Mouse (Mus musculus) C2C12 (cell line): ENCODE results near the gene Adad2. TPM values are rescaled to one million over a fixed set of nuclear protein-coding genes. Genes with fewer than 3 reads are reported as not detected.
A peak's percentile ranks its signal among the peaks of the same experiment; 100 is the strongest.

ENCODE experiments used
- H3K27me3 ChIP-seq: one replicate; pipeline ENCODE4 v1.6.1; 2011; ENCODE audit not compliant: control insufficient read depth, insufficient read depth, insufficient read length
- H3K36me3 ChIP-seq: one replicate; pipeline ENCODE4 v1.6.1; 2011; ENCODE audit not compliant: control insufficient read depth, insufficient read depth
- H3K4me3 ChIP-seq: one replicate; pipeline ENCODE4 v1.5.1; 2011; ENCODE audit warnings: mild to moderate bottlenecking, control low read depth; ENCODE audit not compliant: poor library complexity, insufficient read depth, severe bottlenecking
- H3K79me2 ChIP-seq: one replicate; pipeline ENCODE4 v1.6.1; 2011; ENCODE audit not compliant: control insufficient read depth, insufficient read depth
- H3K79me3 ChIP-seq: one replicate; pipeline ENCODE4 v1.6.1; 2011; ENCODE audit warnings: low read depth, control low read depth
- H3ac ChIP-seq: one replicate; pipeline ENCODE3; 2011; ENCODE audit warnings: low read depth; ENCODE audit not compliant: control insufficient read depth, insufficient read length
- CEBPB ChIP-seq: IDR thresholded peaks from one replicate; pipeline ENCODE4 v1.6.1; 2011; ENCODE audit warnings: low read depth, mild to moderate bottlenecking, control low read depth, moderate library complexity
- CTCF ChIP-seq: IDR thresholded peaks from one replicate; pipeline ENCODE4 v1.5.1; 2011; ENCODE audit not compliant: control insufficient read depth, insufficient read depth, insufficient read length
- FOSL1 ChIP-seq: IDR thresholded peaks from one replicate; pipeline ENCODE4 v1.8.0; 2011; ENCODE audit warnings: mild to moderate bottlenecking, low read length; ENCODE audit not compliant: poor library complexity, insufficient read depth, severe bottlenecking
- MAX ChIP-seq: IDR thresholded peaks from one replicate; pipeline ENCODE4 v1.6.1; 2011; ENCODE audit warnings: mild to moderate bottlenecking, control low read depth
- MYOD1 ChIP-seq: IDR thresholded peaks from one replicate; pipeline ENCODE4 v1.6.1; 2011; ENCODE audit warnings: low read depth; ENCODE audit not compliant: control insufficient read depth, insufficient read length
- MYOG ChIP-seq: IDR thresholded peaks from one replicate; pipeline ENCODE4 v1.6.1; 2011; ENCODE audit not compliant: control insufficient read depth, insufficient read length; ENCODE audit errors: extremely low read depth
- USF1 ChIP-seq: IDR thresholded peaks from one replicate; pipeline ENCODE4 v1.6.1; 2011; ENCODE audit warnings: low read depth, mild to moderate bottlenecking, control low read depth, moderate library complexity
- polyA plus RNA-seq: library from polyadenylated mRNA; unstranded; fragments of >200 nt; fragmentation: generic; extraction: Trizol; gene quantifications from one replicate; pipeline ENCODE4 v1.2.1, GENCODE M21; 2012; ENCODE audit warnings: missing spikeins

Gene Adad2
- polyA plus RNA-seq, 1 experiment: not detected

DNA sequence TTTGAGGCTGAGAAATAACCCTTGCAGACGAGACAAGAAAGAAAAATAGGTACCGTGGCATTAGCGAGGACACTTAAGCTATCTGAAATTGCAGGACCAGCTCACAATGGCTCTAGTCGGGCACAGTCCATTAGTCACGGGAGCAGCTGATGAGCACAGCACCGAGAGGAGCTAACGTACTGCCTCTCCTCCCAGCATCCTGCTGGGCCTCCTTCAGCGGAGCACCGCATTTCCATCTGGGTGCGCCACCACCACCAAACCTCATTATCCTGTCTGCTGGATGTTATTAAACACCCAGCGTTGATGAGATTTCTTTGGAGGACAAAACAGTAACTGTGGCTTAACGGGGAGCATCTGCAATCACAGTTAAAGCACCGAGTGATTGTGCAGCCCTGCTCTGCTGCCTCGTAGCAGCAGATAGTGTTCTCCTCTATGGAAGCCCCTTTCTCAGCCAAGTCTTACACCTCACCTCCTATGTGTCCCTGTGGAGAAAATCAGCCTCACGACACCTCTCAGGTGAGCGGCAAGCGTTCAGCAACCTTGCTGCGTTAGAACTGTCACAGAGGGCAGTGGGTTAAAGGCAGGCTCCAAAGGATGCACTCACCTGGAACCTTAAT is 32.5 kb downstream of the Adad2 start:
- Histone ChIP-seq H3K27me3 (peaks cover 49% of the 10 kb centered on the region), H3ac (no peak overlapping the region), H3K36me3 (no peaks in the 10 kb centered on the region), H3K79me3 (no peaks in the 10 kb centered on the region), H3K4me3 (no peak overlapping the region), H3K79me2 (no peaks in the 10 kb centered on the region)
- no peak for TF ChIP-seq CTCF
- TF ChIP-seq MAX: no peak
- TF ChIP-seq MYOD1: no peak
- TF ChIP-seq MYOG: no peak
- no peak for TF ChIP-seq USF1
- no peak for TF ChIP-seq FOSL1
- TF ChIP-seq CEBPB: no peak

DNA sequence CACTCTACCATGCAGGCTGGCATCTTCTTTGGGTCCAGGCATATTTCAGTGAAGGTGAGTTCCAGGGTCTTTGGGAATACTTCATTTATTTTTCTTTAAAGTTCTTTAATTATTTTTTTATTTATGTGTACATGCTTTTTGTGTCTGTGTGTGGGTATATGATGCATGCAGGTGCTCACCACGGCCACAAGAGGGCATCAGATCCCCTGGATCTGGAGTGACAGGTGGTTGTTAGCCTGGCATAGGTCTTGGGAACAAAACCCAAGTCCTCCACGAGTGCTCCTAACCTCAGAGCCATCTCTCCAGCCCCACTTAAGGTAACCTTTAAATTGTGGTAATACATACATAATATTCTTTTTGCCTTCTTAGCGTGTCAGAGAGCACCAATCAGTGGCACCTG is 33.6 kb downstream of the Adad2 start:
- Histone ChIP-seq H3K36me3 (no peaks in the 10 kb centered on the region), H3K4me3 (no peak overlapping the region), H3K27me3 (peaks cover 45% of the 10 kb centered on the region), H3ac (no peak overlapping the region), H3K79me2 (no peaks in the 10 kb centered on the region), H3K79me3 (no peaks in the 10 kb centered on the region)
- no peak for TF ChIP-seq CTCF
- no peak for TF ChIP-seq FOSL1
- TF ChIP-seq MYOD1: no peak

DNA sequence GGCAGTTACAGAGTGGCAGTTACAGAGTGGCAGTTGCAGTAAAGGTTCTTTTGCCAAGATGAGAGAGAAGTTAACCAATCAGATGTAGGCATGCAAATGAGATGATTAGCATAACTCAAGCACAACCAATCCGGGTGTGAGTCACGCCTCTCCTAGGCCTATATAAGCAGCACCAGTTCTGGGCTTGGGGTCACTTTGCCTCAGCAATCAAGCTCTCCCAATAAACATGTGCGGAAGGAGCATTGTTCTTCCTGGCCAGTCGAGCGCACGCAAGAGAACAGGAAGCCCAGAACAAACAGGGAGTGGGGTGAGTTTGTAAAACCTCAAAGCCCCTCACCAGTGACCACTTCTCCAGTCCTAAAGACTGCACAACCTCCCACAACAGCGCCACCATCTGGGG is 34.3 kb downstream of the Adad2 start:
- H3K36me3 ChIP-seq: no peaks in the 10 kb centered on the region
- TF ChIP-seq FOSL1 (no peak), CTCF (no peak), MYOD1 (no peak), CEBPB (no peak), MAX (no peak), MYOG (no peak), USF1 (no peak)
- H3K79me2 ChIP-seq: no peaks in the 10 kb centered on the region
- H3K4me3 ChIP-seq: no peak overlapping the region
- peaks cover 49% of the 10 kb centered on the region for H3K27me3 ChIP-seq
- H3ac ChIP-seq: no peak overlapping the region
- no peaks in the 10 kb centered on the region for H3K79me3 ChIP-seq

DNA sequence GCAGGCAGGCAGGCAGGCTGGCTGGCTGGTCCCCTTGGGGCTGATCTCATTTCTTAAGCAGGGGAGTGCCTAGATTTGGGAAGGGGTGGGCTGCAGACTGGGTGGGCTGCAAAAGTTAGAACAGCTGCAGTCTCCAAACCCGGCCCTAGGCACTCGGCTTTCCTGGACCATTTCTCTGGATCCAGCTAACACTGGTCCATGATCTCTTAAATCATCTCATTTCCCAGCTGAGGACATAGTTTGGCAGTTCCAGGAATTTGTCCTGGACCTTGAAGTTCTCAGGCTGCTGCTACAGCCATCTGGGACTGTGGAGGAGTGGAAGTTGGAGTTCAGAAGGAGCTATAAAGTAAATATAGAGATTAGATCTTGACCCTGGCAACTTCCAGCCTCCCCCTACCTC is 38.8 kb downstream of the Adad2 start:
- no peak for TF ChIP-seq MYOG
- no peak for TF ChIP-seq MYOD1
- TF ChIP-seq FOSL1: no peak
- no peak for TF ChIP-seq CEBPB
- TF ChIP-seq USF1: no peak
- no peak for TF ChIP-seq CTCF
- no peak for TF ChIP-seq MAX
- Histone ChIP-seq H3K27me3 (peaks cover 43% of the 10 kb centered on the region), H3ac (no peak overlapping the region), H3K36me3 (no peaks in the 10 kb centered on the region), H3K79me3 (no peaks in the 10 kb centered on the region), H3K4me3 (no peak overlapping the region), H3K79me2 (no peaks in the 10 kb centered on the region)

DNA sequence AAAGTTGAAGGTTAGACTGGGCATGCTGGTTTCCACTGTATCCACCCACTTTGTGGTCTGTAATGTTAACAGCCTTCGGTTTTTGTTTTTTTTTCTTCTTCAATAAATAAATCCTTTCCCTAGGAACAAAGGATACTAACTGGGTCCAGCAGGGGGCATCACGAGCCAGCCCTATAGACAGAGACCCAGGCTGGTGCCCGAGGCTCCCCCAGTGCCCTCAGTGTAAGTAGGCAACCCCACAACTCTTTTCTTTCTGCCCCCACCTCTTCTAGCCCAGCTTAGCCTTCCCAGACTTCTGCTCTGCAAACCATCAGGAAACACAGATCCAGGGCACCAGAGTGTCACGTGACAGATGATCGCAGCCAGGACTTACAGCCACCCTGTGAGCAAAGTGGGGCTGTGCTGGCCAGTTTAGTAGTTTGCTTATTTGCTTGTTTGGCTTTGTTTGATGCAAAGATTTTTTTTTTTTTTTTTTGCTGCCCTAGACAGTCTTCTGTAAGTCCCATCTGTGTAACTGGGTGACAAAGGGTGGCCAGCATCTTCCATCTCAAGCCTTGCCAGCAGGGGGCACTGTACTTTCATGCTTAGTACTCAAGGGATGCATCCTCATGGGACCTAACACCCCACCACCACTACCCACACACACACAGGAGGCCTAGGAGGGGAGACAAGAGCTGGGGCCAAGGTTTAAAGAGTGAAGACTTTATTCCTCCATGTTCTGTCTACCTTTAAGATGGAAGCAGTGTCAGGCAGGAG is 44.3 kb downstream of the Adad2 start:
- Histone ChIP-seq H3K36me3 (no peaks in the 10 kb centered on the region), H3K79me3 (no peaks in the 10 kb centered on the region), H3ac (no peak overlapping the region), H3K27me3 (peaks cover 22% of the 10 kb centered on the region), H3K4me3 (no peak overlapping the region), H3K79me2 (no peaks in the 10 kb centered on the region)
- TF ChIP-seq CTCF (no peak), MYOG (no peak), FOSL1 (no peak), MYOD1 (no peak), USF1 (peak; percentile 62), MAX (no peak), CEBPB (no peak)
